Mouse (Mus musculus): ENCODE data around the gene Mfsd10.
"Not testable (repeated sequence)": the region's sequence is repeated elsewhere in the genome, so short reads cannot be mapped to it uniquely, and the experiment has no call there.

Mfsd10 gene

DNA sequence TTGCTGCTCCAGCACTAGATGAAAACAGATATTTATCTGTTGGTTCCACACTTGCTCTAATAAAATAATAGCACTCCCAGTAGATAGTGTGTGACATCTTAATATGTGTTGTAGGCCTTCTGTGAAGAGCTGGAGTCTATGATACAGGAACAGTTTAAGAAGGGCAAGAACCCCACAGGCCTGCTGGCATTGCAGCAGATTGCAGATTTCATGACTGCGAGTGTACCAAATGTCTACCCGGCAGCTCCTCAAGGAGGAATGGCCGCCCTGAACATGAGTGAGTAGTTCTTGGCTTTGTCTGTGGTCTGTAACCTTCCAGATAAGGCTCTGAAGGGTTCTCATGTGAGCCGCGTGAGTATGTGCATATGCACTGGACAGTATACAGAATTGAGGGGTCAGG is 32.4 kb downstream of the Mfsd10 start:
- no peak for DNase-seq (ENCODE audit: low spot score in 2 of 2)

DNA sequence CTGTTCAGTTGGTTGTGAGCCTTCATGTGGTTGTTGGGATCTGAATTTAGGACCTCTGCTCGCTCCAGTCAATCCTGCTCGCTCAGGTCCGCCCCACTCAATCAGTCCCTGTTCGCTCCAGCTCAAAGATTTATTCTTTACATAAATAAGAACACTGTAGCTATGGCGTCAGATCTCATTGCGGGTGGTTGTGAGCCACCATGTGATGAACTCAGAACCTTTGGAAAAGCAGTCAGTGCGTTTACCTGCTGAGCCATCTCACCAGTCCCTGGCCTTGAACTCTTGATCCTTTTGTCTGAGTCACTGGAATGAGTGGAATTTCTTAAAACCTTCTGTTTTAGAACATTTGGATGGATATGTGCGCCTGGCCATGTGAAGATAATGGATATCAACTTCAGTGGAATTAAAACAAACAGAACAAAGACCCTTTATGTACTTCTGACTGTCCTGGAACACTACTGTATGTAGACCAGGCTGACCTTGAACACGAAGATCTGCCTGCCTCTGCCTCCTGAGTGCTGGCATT is 43.7 kb downstream of the Mfsd10 start:
- DNase-seq (ENCODE audit: low spot score in 2 of 2): no peak

DNA sequence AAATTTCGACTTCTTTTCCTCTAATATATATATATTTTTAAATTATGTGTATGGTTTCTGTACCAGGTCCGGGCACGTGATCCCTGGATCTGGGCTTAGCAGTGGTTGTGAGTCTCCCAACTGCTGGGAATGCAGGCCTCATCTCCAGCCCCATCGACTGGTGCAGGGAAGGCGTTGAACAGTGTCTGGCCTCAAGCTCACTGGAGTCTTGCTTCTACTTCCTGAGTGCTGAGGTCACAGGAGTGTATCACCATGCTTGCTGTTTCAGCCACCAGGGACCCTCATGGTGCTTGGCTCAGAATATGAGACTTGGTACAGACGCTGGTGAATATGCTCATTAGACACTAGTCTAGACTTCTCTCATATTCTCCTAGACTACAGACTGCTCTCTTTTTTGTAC is 44.3 kb downstream of the Mfsd10 start:
- no peak for DNase-seq (ENCODE audit: low spot score in 2 of 2)

DNA sequence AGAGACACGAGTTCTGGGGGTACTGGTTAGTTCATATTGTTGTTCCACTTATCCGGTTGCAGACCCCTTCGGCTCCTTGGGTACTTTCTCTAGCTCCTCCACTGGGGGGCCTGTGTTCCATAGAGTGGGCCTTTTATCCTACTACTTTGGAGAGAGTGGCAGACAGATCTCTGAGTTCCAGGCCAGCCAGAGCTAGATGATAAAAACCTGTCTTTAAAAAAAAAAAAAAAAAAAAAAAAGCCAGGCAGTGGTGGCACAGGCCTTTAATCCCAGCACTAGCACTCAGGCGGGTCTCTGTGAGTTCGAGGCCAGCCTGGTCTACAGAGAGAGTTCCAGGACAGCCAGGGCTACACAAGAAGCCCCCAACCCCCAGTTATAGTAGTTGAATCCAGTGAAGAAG is 44.8 kb downstream of the Mfsd10 start:
- not testable (repeated sequence) for DNase-seq (ENCODE audit: low spot score in 2 of 2)

DNA sequence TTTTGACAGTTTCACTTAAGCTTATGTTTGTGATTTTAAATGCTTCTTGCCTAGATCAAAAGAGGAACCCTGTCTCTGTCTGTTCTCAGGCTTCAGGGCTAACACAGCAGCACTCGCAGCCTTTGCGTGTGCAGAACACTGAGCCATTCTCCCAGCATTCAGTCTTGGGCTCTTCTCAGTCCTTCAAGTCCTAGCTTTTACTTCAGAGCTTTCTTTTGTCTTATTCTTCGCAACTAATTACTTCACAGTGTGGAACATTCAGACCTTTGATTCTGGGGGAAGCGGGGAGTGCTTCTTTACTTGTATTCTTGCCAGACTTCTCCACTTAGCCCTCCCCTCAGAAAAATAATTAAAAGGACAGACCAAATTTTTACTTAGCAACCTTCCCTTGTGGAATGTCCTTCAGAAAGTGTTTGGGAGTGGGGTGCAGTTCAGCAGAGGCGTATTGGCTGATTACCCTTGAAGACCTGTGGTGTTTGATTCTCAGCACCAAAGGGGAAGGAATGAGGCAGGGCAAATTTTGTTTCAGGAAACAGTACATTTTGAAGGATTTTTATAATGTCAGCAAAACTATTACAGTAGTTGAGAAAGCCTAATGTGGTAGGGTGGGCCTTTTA is 45.5 kb downstream of the Mfsd10 start:
- no peak for DNase-seq (ENCODE audit: low spot score in 2 of 2)

DNA sequence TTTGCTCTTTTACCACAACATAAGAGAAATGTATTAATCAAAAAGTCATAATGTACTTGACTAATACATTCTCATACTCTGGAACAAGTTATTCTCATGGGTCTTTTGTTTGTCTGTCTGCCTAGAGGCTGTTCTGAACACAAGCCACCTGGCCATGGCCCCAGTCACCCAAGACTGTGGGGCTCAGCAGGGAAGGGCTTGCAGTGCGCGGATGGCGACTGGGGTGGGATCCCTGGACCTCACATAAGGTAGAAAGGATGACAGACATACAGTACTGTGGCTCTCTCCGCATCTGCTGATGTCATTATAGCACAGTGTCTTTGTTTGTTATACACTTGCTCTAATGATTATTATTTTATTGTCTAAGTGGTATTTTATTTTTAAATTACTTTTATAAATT is 46.3 kb downstream of the Mfsd10 start:
- no peak for DNase-seq (ENCODE audit: low spot score in 2 of 2)

DNA sequence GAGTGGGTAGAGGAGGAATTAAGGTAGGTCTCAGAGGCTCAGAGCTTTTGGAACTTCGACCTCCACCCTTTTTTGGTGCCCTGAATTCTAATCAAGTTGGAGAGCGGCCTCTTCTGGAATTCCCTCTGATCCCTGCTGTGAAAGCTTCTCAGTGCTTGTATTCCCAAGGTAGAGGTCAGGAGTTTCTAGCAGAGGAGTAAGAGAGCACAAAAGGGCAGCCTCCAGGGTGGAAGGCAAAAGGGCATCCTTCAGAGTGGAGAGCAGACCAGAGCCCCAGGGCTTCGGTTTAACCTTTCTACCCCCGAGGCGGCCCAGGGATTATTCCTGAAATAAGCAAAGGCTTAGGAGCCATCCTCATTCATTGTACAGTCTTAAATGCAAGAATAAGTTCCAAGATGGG is 47.0 kb downstream of the Mfsd10 start:
- DNase-seq (ENCODE audit: low spot score in 2 of 2): no peak

DNA sequence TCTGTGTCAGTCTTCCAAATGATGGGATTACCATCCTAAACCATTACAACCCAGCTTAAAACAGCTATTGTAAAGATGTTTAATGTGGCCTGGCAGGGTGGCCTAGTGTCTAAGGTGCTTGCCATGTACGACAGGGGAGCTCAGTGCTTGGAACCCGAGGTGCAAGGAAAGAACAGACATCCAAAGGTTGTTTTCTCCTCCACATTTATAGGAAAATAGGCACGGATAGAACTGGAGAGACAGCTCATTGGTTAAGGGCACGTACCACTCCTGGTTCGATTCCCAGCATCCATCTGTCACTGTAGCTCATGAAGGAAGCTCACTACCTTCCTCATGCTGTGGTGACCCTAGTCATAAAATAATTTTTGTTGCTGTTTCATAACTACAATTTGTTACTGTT is 49.1 kb downstream of the Mfsd10 start:
- no peak for DNase-seq (ENCODE audit: low spot score in 2 of 2)

DNA sequence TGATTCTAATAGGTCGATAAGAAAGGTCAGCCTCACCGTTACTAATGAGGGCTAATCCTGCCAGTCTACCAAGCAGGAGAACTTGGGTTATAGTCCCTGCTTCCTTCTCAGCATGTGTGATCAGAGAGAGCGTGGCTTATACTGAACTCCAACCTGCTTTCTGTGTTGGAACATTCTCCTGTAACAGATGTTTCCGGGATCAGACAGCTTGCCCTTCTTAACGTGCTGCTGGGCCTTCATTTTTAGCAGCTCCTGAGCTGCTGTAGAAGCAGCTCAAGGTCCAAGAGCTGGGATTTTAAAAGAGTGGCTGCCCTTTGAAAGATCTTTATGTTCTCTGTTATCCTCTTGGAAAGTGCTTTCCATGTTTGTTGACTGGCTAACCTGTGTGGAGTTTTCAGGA is 51.8 kb downstream of the Mfsd10 start:
- DNase-seq (ENCODE audit: low spot score in 2 of 2): no peak
